Mouse (Mus musculus) ovary, postnatal 14 days (tissue): ENCODE results near the gene Caskin1.

ENCODE experiments used
- DNase-seq: peaks from one replicate; pipeline ENCODE4 v3.0.0; 2022; ENCODE audit warnings: low spot score

Gene Caskin1

DNA sequence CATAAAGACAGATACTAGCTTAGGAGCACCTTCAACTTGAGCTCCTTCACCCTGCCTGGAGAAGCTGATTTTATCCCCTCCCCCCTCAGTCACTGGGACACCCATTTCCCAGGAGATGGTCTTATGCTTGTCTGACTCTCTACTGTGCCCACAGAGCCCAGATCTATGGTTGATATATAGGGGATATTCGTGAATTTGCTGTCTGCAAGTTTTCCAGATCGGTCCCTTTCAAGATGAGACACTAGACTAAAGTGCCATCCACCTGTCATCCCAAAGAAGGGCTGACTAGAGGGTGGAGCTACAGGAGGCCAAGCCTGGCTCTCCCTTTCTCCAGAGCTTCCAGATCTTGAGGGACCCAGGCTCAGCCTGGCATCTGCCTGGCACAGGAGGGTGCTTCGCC, 42.7 kb downstream of the Caskin1 start:
- DNase-seq = no peak

DNA sequence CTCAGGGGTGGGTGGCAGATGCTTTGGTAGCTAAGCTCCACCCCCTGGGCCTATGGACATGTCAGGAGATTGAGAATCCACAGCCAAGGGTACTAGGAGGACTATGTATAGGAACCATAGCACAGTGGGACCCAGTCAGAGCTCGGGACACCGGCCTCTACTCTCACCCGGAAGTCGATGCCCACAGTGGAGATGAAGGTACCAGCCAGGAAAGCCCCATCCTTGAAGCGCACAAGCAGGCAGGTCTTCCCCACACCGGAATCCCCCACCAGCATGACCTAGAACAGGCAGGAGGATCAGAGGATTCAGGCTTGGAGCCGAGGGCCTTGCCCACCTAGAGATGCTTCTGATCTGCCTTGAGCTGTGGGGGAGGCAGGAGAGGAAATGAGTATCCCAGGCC, 43.6 kb downstream of the Caskin1 start:
- no peak for DNase-seq

GRCm38 (mm10) chr17:24533099-24533992, 44.9 kb downstream of the Caskin1 start:
- peak; percentile 62 for DNase-seq

DNA sequence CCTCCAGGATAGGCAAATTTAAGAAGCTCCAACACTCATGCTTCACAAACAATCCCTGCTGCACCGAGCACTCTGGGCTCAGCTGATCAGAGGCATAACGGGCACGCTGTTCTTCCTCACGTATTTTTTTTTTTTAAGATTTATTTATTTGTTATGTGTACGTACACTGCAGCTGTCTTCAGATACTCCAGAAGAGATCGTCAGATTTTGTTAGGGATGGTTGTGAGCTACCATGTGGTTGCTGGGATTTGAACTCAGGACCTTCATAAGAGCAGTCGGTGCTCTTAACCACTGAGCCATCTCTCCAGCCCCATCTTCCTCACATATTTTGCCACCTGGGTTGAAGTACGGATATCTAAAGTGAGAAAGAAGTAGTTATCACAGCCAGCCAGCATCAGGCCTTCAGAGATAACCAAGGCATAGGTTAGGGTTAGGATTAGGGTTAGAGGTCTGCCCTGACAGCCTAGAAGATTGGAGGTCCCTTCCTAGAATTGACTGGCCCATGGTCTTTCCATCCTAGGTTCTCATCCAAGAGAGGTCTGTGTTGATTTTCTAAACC, 45.8 kb downstream of the Caskin1 start, which contains the start of gene Rab26:
Rab26 (minus strand) TSS at position 51 of the 559 bp plus-strand sequence.
- no peak for DNase-seq

GRCm38 (mm10) chr17:24535300-24535699, 46.9 kb downstream of the Caskin1 start:
- no peak for DNase-seq

- no peak for DNase-seq
Measured at GRCm38 (mm10) chr17:24537536-24537935, 49.1 kb downstream of the Caskin1 start.

DNA sequence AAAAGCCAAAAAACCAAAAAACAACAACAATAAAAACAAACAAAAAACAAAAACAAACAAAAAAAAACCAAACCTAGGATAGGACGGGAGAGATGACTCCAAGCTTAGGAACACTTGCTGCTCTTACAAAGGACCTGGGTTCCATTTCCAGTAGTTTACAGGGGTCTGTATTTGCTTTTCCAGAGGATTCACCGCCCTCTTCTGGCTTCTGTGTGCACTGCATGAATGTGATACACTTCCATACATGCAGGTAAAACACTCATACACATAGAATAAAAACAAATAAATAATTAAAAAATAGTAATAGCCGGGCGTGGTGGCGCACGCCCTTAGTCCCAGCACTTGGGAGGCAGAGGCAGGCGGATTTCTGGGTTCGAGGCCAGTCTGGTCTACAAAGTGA, 50.5 kb downstream of the Caskin1 start:
- DNase-seq = no peak

DNA sequence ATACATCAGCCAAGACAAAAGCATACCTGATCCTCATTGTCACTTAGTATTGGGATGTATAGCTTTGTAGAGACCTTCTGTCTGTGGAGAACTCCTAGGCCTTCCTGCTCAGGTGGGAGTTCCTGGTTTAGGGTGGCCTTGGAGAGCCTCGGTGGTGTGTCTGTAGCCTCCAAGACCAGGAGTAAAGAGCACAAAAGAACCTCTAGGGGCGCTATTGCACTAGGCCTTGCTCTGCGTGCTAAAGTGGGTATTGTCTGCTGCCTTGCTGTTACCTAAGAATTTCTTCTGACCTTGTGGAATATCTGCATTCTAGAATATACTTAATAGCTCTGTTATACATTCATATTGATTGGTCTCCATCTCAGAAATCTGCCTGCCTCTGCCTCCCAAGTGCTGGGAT, 52.0 kb downstream of the Caskin1 start:
- no peak for DNase-seq

- no peak for DNase-seq
Measured at GRCm38 (mm10) chr17:24544613-24545012, 56.2 kb downstream of the Caskin1 start.

GRCm38 (mm10) chr17:24545247-24545646, 56.8 kb downstream of the Caskin1 start:
- DNase-seq = no peak

- no peak for DNase-seq
Measured at GRCm38 (mm10) chr17:24546234-24546633, 57.8 kb downstream of the Caskin1 start.

GRCm38 (mm10) chr17:24548435-24548834, 60.0 kb downstream of the Caskin1 start:
- no peak for DNase-seq

GRCm38 (mm10) chr17:24548921-24549617, 60.7 kb downstream of the Caskin1 start:
- no peak for DNase-seq

- peak; percentile 99 for DNase-seq
Measured at GRCm38 (mm10) chr17:24549618-24550415, 61.4 kb downstream of the Caskin1 start, which contains the start of gene Pkd1. Gene Pkd1, plus strand, starts transcription at chr17:24549834.

DNA sequence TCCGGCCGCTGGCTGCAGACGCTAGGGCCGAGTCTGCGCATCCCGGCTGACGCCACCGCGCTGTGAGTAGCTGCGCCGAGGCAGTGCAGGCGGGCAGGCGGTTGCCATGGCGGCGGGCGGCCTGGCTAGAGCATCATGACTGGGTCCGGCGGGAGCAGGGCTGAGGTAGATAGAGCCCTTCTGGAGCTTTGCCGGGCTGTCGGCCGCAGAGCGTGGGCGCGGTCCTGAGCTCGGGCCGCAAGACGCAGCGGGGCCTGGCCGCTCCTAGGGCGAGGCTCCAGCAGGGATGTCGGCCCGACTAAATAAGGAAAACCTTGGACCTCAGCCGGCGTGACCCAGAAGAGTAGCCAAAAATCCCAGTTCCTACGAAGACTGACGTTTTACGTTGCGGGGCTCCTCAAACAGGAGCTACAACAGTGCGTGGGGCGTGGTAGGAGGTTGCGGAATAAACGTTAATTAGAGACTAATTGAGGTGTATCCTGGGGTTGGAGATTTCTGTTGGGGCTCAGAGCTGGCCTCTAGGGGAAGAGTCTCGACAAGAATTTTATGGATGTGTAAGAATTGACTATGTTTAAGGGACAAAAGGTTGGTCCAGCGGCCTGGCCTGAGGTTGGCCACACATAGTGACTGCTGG, 62.1 kb downstream of the Caskin1 start:
- DNase-seq = peak; percentile 57

DNA sequence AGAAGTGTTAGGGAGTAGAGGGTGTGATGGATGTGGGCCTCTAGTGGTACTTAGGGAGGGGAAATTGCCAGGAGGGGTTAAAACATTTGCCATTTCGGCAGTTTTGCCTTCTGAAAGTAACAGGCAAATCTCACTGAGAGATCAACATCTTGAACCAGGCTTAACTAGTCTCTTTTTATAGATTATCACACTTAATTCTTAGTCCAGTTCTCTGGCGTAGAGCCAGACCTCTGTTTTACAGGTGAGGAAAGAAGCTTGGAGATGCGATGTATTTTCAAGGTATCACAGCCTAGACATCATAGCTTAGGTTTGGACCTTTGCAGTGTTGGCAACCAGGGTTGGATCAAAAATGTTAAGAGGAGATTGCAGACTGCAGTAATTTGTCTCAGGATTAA, 62.6 kb downstream of the Caskin1 start:
- no peak for DNase-seq

- DNase-seq = no peak
Measured at GRCm38 (mm10) chr17:24557091-24557490, 68.7 kb downstream of the Caskin1 start.
